Mouse (Mus musculus) CH12.LX (cell line): Measurements from ENCODE around the gene Dcaf6. TPM values are rescaled to one million over a fixed set of nuclear protein-coding genes. Genes with fewer than 3 reads are reported as not detected.

Experiments
- DNase-seq: peaks from one replicate; pipeline ENCODE4 v3.0.0-alpha.2; 2013; ENCODE audit errors: extremely low read depth
- H3K27ac ChIP-seq: 2 replicates; pipeline ENCODE4 v1.5.1; 2012; ENCODE audit warnings: low read depth, mild to moderate bottlenecking, control low read depth, moderate library complexity; ENCODE audit not compliant: insufficient read depth
- H3K27me3 ChIP-seq: replicated peaks from 2 replicates; pipeline ENCODE3; 2012; ENCODE audit warnings: inconsistent platforms
- H3K36me3 ChIP-seq, 2 experiments: replicated peaks in 1 of 2; 2 replicates each; pipeline versions ENCODE3 to v1.6.1; 2012; ENCODE audit warnings: inconsistent platforms in 1 of 2, low read length in 1 of 2, mild to moderate bottlenecking in 1 of 2, mixed read lengths in 1 of 2, moderate library complexity in 1 of 2; ENCODE audit not compliant: control insufficient read depth in 1 of 2, insufficient read depth in 1 of 2
- H3K4me1 ChIP-seq, 2 experiments: 2 replicates each; pipeline ENCODE4 v1.6.1; 2012; ENCODE audit warnings: inconsistent platforms in 1 of 2, moderate library complexity in 1 of 2; ENCODE audit not compliant: insufficient read depth in 2 of 2, control insufficient read depth in 1 of 2
- H3K4me2 ChIP-seq: 2 replicates; pipeline ENCODE4 v1.6.1; 2012; ENCODE audit warnings: low read depth, mild to moderate bottlenecking, control low read depth; ENCODE audit not compliant: poor library complexity, insufficient read depth, severe bottlenecking
- H3K4me3 ChIP-seq, 3 experiments: fragments of 150-350 bp in 1 of 3; sonication (generic) in 1 of 3; replicated peaks in 1 of 3; 2 replicates each; pipeline versions ENCODE3 to v1.5.1; 2011 to 2012; ENCODE audit warnings: low read depth in 2 of 3, low read length in 2 of 3, mild to moderate bottlenecking in 2 of 3, moderate library complexity in 2 of 3, control low read depth in 1 of 3, improper control_type of control experiment in 1 of 3, inconsistent platforms in 1 of 3, mixed read lengths in 1 of 3; ENCODE audit not compliant: poor library complexity in 1 of 3
- H3K79me2 ChIP-seq: replicated peaks from 2 replicates; pipeline ENCODE4 v1.6.1; 2012; ENCODE audit warnings: mild to moderate bottlenecking, moderate library complexity; ENCODE audit not compliant: control insufficient read depth, poor library complexity, insufficient read depth, severe bottlenecking; ENCODE audit errors: extremely low read depth
- H3K9ac ChIP-seq: 2 replicates; pipeline ENCODE4 v1.6.1; 2012; ENCODE audit warnings: low read depth, mild to moderate bottlenecking, control low read depth, moderate library complexity; ENCODE audit not compliant: insufficient read depth
- H3K9me3 ChIP-seq: replicated peaks from 2 replicates; pipeline ENCODE3; 2012; ENCODE audit warnings: low read length, inconsistent platforms, mixed read lengths
- BHLHE40 ChIP-seq: IDR thresholded peaks from 2 replicates; pipeline ENCODE4 v1.6.1; 2011; ENCODE audit warnings: mild to moderate bottlenecking, low read depth, low read length, improper control_type of control experiment
- CHD1 ChIP-seq: IDR thresholded peaks from 2 replicates; pipeline ENCODE4 v1.6.1; 2012; ENCODE audit warnings: low read depth, low read length, improper control_type of control experiment, inconsistent platforms
- CTCF ChIP-seq, 2 experiments: IDR thresholded peaks in 1 of 2; conservative IDR thresholded peaks in 1 of 2; 2 replicates each; pipeline ENCODE4 v1.5.1; 2011 to 2012; ENCODE audit warnings: low read depth in 2 of 2, low read length in 2 of 2, improper control_type of control experiment in 1 of 2, inconsistent platforms in 1 of 2, mild to moderate bottlenecking in 1 of 2, moderate library complexity in 1 of 2
- ELF1 ChIP-seq: IDR thresholded peaks from 2 replicates; pipeline ENCODE4 v1.6.1; 2014; ENCODE audit warnings: low read depth, mild to moderate bottlenecking, inconsistent platforms, low read length, improper control_type of control experiment
- HCFC1 ChIP-seq: IDR thresholded peaks from 2 replicates; pipeline ENCODE4 v1.6.1; 2012; ENCODE audit warnings: low read depth, mild to moderate bottlenecking, inconsistent platforms, low read length, improper control_type of control experiment
- JUND ChIP-seq: conservative IDR thresholded peaks from 2 replicates; pipeline ENCODE4 v1.6.1; 2011; ENCODE audit warnings: low read depth, low read length, improper control_type of control experiment
- KAT2A ChIP-seq: IDR thresholded peaks from 2 replicates; pipeline ENCODE4 v1.6.1; 2012; ENCODE audit warnings: low read length, improper control_type of control experiment, inconsistent platforms; ENCODE audit not compliant: insufficient replicate concordance
- MAFK ChIP-seq: IDR thresholded peaks from 2 replicates; pipeline ENCODE4 v1.6.1; 2011; ENCODE audit warnings: low read length, improper control_type of control experiment; ENCODE audit not compliant: insufficient replicate concordance
- MAZ ChIP-seq: IDR thresholded peaks from 2 replicates; pipeline ENCODE4 v1.6.1; 2012; ENCODE audit warnings: low read depth, mild to moderate bottlenecking, inconsistent platforms, low read length, improper control_type of control experiment, moderate library complexity
- MEF2A ChIP-seq: IDR thresholded peaks from 2 replicates; pipeline ENCODE4 v1.6.1; 2014; ENCODE audit warnings: low read depth, mild to moderate bottlenecking, inconsistent platforms, low read length, improper control_type of control experiment, borderline replicate concordance
- NELFE ChIP-seq: IDR thresholded peaks from 2 replicates; pipeline ENCODE4 v1.6.1; 2011; ENCODE audit warnings: low read depth, low read length, improper control_type of control experiment
- NRF1 ChIP-seq: IDR thresholded peaks from 2 replicates; pipeline ENCODE4 v1.6.1; 2014; ENCODE audit warnings: low read depth, mild to moderate bottlenecking, inconsistent platforms, low read length, improper control_type of control experiment, moderate library complexity
- PAX5 ChIP-seq: IDR thresholded peaks from 2 replicates; pipeline ENCODE4 v1.6.1; 2012; ENCODE audit warnings: low read length, inconsistent platforms, mixed read lengths
- POLR2A ChIP-seq: IDR thresholded peaks from 2 replicates; pipeline ENCODE4 v1.6.1; 2011; ENCODE audit warnings: low read depth, mild to moderate bottlenecking, improper control_type of control experiment, low read length
- POLR2AphosphoS2 ChIP-seq: IDR thresholded peaks from 2 replicates; pipeline ENCODE4 v1.6.1; 2011; ENCODE audit warnings: low read depth, low read length, improper control_type of control experiment
- RCOR1 ChIP-seq: conservative IDR thresholded peaks from 2 replicates; pipeline ENCODE4 v1.6.1; 2012; ENCODE audit warnings: low read depth, mild to moderate bottlenecking, inconsistent platforms, low read length, improper control_type of control experiment
- TBP ChIP-seq: conservative IDR thresholded peaks from 2 replicates; pipeline ENCODE4 v1.6.1; 2011; ENCODE audit warnings: low read depth, low read length, improper control_type of control experiment
- TCF12 ChIP-seq: IDR thresholded peaks from 2 replicates; pipeline ENCODE4 v1.6.1; 2014; ENCODE audit warnings: low read depth, mild to moderate bottlenecking, inconsistent platforms, low read length, improper control_type of control experiment
- UBTF ChIP-seq: IDR thresholded peaks from 2 replicates; pipeline ENCODE4 v1.6.1; 2012; ENCODE audit warnings: low read depth, mild to moderate bottlenecking, inconsistent platforms, low read length, improper control_type of control experiment, moderate library complexity
- USF1 ChIP-seq: IDR thresholded peaks from 2 replicates; pipeline ENCODE4 v1.6.1; 2014; ENCODE audit warnings: low read depth, mild to moderate bottlenecking, inconsistent platforms, low read length, improper control_type of control experiment
- USF2 ChIP-seq: conservative IDR thresholded peaks from 2 replicates; pipeline ENCODE4 v1.6.1; 2011; ENCODE audit warnings: low read depth, low read length, improper control_type of control experiment
- ZC3H11A ChIP-seq: IDR thresholded peaks from 2 replicates; pipeline ENCODE4 v1.6.1; 2012; ENCODE audit warnings: low read depth, mild to moderate bottlenecking, inconsistent platforms, low read length, improper control_type of control experiment
- ZMIZ1 ChIP-seq: IDR thresholded peaks from 2 replicates; pipeline ENCODE4 v1.6.1; 2012; ENCODE audit warnings: low read depth, mild to moderate bottlenecking, inconsistent platforms, low read length, improper control_type of control experiment
- ZNF384 ChIP-seq: IDR thresholded peaks from 2 replicates; pipeline ENCODE4 v1.6.1; 2012; ENCODE audit warnings: low read depth, low read length, improper control_type of control experiment, inconsistent platforms
- dilution Hi-C: fragments of 300-500 bp; cut with MboI; formaldehyde crosslinking; loops from 2 replicates; pipeline ENCODE4 v1.14.3; 2020; ENCODE audit warnings: low sequenced_read_pairs; ENCODE audit not compliant: extremely low pct_unique_long_range_greater_than_20kb, extremely low pct_ligation_motif_present
- in situ Hi-C: fragments of 300-500 bp; cut with MboI; formaldehyde crosslinking; loops from 3 replicates; pipeline ENCODE4 v1.14.3; 2019; ENCODE audit warnings: low sequenced_read_pairs, low pct_ligation_motif_present, low pct_unique_long_range_greater_than_20kb, mixed read lengths
- polyA plus RNA-seq: library from polyadenylated mRNA; unstranded; fragments of >175 nt; gene quantifications from 2 replicates; pipeline ENCODE4 v1.2.1, GENCODE M21; 2012; ENCODE audit warnings: low read depth; ENCODE audit not compliant: insufficient read length
- total RNA-seq, 2 experiments: library from RNA; depleted of rRNA; stranded (reverse); fragments of 300-350 nt in 1 of 2; fragments of >200 nt in 1 of 2; gene quantifications; 2 replicates each; pipeline ENCODE4 v1.2.3; 2012 to 2014

Gene Dcaf6
- total and polyA plus RNA-seq, 3 experiments: 3.7 to 4.1 (median 4.1) TPM

DNA sequence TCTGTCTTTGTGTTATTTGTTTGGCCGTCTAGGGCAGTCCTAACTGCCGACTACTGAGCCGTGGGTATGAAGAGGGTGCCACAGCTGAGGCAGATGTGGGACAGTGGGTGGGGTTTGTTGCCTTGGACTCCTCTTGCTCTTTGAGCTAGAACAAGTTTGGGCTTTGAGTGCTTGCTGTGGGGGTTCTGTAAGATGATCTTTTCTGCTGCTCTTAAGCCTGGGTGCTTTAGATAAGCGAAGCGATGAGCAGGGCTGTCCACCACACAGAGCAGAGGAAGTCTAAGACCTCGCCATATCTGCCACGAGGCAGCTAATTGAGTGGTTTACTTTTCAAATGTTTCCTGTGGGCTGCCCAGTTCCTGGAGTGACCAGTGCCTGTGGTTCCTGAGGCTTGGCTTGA, 137.3 kb downstream of the Dcaf6 start:
- Histone ChIP-seq H3K79me2 (no peaks in the 10 kb centered on the region), H3K9ac (no peak overlapping the region), H3K27ac (no peak overlapping the region), H3K9me3 (no peaks in the 10 kb centered on the region), H3K4me3 (no peak overlapping the region), H3K4me1 (peaks cover 10 to 39% of the 10 kb centered on the region in 2 experiments), H3K27me3 (peaks cover 2% of the 10 kb centered on the region), H3K4me2 (0 out of 2 replicates have a peak overlapping the region, but pooled peaks have one; percentile 10), H3K36me3 (no peaks in the 10 kb centered on the region)
- DNase-seq: peak; percentile 19
- TF ChIP-seq ZNF384: no peak
- TF ChIP-seq CHD1: no peak
- TF ChIP-seq TCF12: no peak
- TF ChIP-seq NRF1: no peak
- no peak for TF ChIP-seq TBP
- no peak for TF ChIP-seq PAX5
- no peak for TF ChIP-seq JUND
- TF ChIP-seq ZMIZ1: no peak
- no peak for TF ChIP-seq MAZ
- TF ChIP-seq POLR2AphosphoS2: no peak
- TF ChIP-seq RCOR1: no peak
- TF ChIP-seq NELFE: no peak
- no peak for TF ChIP-seq USF1
- dilution Hi-C loops (no loop called here), in situ Hi-C loops (no loop called here)

DNA sequence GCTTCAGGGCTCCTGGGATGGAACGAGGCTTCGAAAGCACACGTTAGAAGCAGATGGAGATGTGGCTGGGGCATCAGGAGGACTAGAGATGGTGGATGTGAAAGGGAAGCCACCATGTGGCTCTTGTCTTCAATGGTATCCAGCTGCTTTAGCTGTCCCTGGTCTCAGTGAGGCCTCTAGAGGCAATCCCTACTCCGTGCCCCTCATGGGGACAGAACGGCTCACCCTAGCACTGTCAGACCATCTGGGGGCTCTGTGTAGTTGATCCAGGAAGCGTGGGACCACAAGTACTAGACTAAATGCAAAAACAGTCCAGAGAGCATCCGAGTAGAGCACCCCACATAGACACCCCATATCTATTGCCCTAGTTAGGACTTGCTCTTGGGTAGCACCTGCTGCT, 138.4 kb downstream of the Dcaf6 start:
- no peak for DNase-seq
- Histone ChIP-seq H3K4me2 (no peak overlapping the region), H3K27ac (no peak overlapping the region), H3K9me3 (no peaks in the 10 kb centered on the region), H3K27me3 (peaks cover 2% of the 10 kb centered on the region), H3K4me3 (no peak overlapping the region), H3K79me2 (no peaks in the 10 kb centered on the region), H3K4me1 (peaks cover 10 to 39% of the 10 kb centered on the region in 2 experiments), H3K36me3 (no peaks in the 10 kb centered on the region), H3K9ac (no peak overlapping the region)
- no peak for TF ChIP-seq UBTF
- in situ Hi-C loops (no loop called here), dilution Hi-C loops (no loop called here)

DNA sequence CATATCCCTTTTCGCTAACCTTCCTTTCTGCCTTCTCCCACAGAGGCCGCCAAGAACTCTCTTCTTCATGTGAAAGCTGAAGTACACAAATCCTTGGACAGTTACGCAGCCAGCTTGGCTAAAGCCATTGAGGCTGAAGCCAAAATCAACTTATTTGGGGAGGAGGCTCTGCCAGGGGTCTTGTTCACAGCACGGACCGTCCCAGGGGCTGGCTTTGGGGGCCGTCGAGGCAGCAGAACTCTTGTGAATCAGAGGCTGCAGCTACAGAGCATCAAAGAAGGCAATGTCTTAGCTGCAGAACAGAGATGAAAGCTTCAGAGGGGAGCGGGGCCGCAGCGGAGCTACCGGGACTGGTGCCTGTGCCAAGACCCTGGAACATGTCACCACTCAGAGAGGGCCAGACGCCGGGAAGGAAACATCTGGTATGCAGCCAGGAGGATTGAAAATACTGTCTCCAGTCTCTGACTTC, 138.8 kb downstream of the Dcaf6 start:
- H3K36me3 ChIP-seq: no peaks in the 10 kb centered on the region
- no peaks in the 10 kb centered on the region for H3K79me2 ChIP-seq
- H3K27ac ChIP-seq: no peak overlapping the region
- peaks cover 10 to 39% of the 10 kb centered on the region in 2 experiments for H3K4me1 ChIP-seq
- no peak overlapping the region for H3K9ac ChIP-seq
- no peak for DNase-seq
- in situ Hi-C loops: no loop called here
- no peak overlapping the region for H3K4me3 ChIP-seq
- dilution Hi-C loops: no loop called here
- no peak for TF ChIP-seq POLR2A
- no peak for TF ChIP-seq CTCF (conservative IDR thresholded peaks at IDR 0.05 in 1 of 2, IDR thresholded peaks at IDR 0.05 in 1 of 2; ENCODE audit: low read depth in 2 of 2, low read length in 2 of 2)
- TF ChIP-seq NELFE: no peak
- no peak for TF ChIP-seq BHLHE40
- no peak for TF ChIP-seq TBP
- no peak for TF ChIP-seq MEF2A
- TF ChIP-seq HCFC1: no peak
- no peak for TF ChIP-seq NRF1
- TF ChIP-seq JUND: no peak
- TF ChIP-seq USF2: no peak
- TF ChIP-seq ZC3H11A: no peak
- TF ChIP-seq MAFK: no peak
- TF ChIP-seq KAT2A: no peak
- TF ChIP-seq ELF1: no peak
- TF ChIP-seq ZMIZ1: no peak
- TF ChIP-seq, all 38 proteins: peak for 0
- H3K4me2 ChIP-seq: no peak overlapping the region
- peaks cover 2% of the 10 kb centered on the region for H3K27me3 ChIP-seq
- no peaks in the 10 kb centered on the region for H3K9me3 ChIP-seq
